1 mouse cellular context compared by ENCODE assay signal in the genomic region with DNA sequence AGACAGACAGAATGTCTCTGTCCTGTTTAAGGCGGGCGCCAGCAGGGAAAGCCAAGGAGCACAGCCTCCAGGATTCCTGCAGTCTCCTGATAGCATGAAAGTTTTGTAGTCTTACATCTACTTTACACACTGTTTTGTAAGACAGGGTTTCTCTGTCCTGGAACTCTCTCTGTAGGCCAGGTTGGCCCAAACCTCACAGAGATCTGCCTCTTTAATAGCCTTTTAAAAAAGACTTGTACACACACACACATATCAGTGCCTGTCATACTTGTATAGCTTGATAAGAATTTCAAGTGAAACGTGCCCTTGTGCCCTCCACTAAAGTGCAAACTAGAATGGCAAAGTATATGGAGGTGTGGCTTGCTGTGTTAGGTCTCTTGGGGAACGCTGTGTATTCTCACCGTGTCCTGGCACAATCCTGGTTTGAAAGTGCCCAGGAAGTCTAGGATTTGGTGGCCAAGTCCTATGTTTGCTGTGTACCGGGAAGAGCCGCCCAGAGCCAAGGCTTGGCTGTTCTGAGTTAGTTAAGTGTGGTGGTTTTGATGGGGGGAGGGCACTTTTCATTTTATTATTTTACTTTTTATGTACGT.
TF ChIP-seq lines count a peak whose summit lies in the region.

No protein-coding gene starts in this region.

TF ChIP-seq in MEL, 35 proteins besides CTCF, POLR2A, EP300 and RAD21 (continued from another document):
- no peak for TF ChIP-seq MEF2A (IDR thresholded peaks at IDR 0.05; ENCODE audit: extremely low read depth, insufficient replicate concordance, low read depth, low read length, poor library complexity, severe bottlenecking)
TF ChIP-seq in MEL: peak in this region for 2.
